Mouse (Mus musculus) induced T-regulatory cell, adult 2 months (primary cell): ENCODE results near the gene Slit3.

Experiments used
- DNase-seq: peaks from one replicate; pipeline ENCODE4 v3.0.0-alpha.2; 2012; ENCODE audit warnings: low read depth

The Slit3 gene

GRCm38 (mm10) chr11:35198537-35199088 lies 77.6 kb downstream of the Slit3 start:
- DNase-seq: no peak

- no peak for DNase-seq
These were observed 81.3 kb downstream of the Slit3 start for GRCm38 (mm10) chr11:35202332-35202731.

GRCm38 (mm10) chr11:35203673-35204072 lies 82.6 kb downstream of the Slit3 start:
- no peak for DNase-seq

- no peak for DNase-seq
These were observed 83.1 kb downstream of the Slit3 start for GRCm38 (mm10) chr11:35204084-35204483.

- DNase-seq: no peak
These were observed 90.0 kb downstream of the Slit3 start for GRCm38 (mm10) chr11:35210728-35211682.

GRCm38 (mm10) chr11:35224025-35224424 lies 103.0 kb downstream of the Slit3 start:
- DNase-seq: no peak

- DNase-seq: no peak
These were observed 110.5 kb downstream of the Slit3 start for GRCm38 (mm10) chr11:35231361-35232090.

GRCm38 (mm10) chr11:35232321-35232720 lies 111.3 kb downstream of the Slit3 start:
- DNase-seq: no peak

GRCm38 (mm10) chr11:35241379-35241778 lies 120.4 kb downstream of the Slit3 start:
- no peak for DNase-seq

- DNase-seq: no peak
These were observed 122.6 kb downstream of the Slit3 start for GRCm38 (mm10) chr11:35243597-35243996.

- DNase-seq: no peak
These were observed 123.5 kb downstream of the Slit3 start for GRCm38 (mm10) chr11:35244526-35244925.

- DNase-seq: no peak
These were observed 125.6 kb downstream of the Slit3 start for GRCm38 (mm10) chr11:35246623-35247022.

- DNase-seq: no peak
These were observed 127.1 kb downstream of the Slit3 start for GRCm38 (mm10) chr11:35248088-35248487.

GRCm38 (mm10) chr11:35250871-35251418 lies 129.9 kb downstream of the Slit3 start:
- DNase-seq: no peak

- no peak for DNase-seq
These were observed 130.9 kb downstream of the Slit3 start for GRCm38 (mm10) chr11:35251910-35252309.

- no peak for DNase-seq
These were observed 136.3 kb downstream of the Slit3 start for GRCm38 (mm10) chr11:35257351-35257750.

GRCm38 (mm10) chr11:35261562-35262087 lies 140.6 kb downstream of the Slit3 start:
- no peak for DNase-seq

- no peak for DNase-seq
These were observed 141.4 kb downstream of the Slit3 start for GRCm38 (mm10) chr11:35262289-35262941.

- DNase-seq: no peak
These were observed 143.7 kb downstream of the Slit3 start for GRCm38 (mm10) chr11:35264749-35265148.

- no peak for DNase-seq
These were observed 149.4 kb downstream of the Slit3 start for GRCm38 (mm10) chr11:35270396-35270795.

GRCm38 (mm10) chr11:35273416-35273815 lies 152.4 kb downstream of the Slit3 start:
- no peak for DNase-seq

GRCm38 (mm10) chr11:35274036-35274435 lies 153.0 kb downstream of the Slit3 start:
- DNase-seq: no peak
